Mouse (Mus musculus) embryo, embryonic 10.5 days (tissue): ENCODE results near the gene C5ar1.
"Not testable (repeated sequence)": the region's sequence is repeated elsewhere in the genome, so short reads cannot be mapped to it uniquely, and the experiment has no call there.

Experiments used
- DNase-seq: peaks from one replicate; pipeline ENCODE4 v3.0.0-alpha.2; 2015; ENCODE audit warnings: low spot score

The C5ar1 gene

DNA sequence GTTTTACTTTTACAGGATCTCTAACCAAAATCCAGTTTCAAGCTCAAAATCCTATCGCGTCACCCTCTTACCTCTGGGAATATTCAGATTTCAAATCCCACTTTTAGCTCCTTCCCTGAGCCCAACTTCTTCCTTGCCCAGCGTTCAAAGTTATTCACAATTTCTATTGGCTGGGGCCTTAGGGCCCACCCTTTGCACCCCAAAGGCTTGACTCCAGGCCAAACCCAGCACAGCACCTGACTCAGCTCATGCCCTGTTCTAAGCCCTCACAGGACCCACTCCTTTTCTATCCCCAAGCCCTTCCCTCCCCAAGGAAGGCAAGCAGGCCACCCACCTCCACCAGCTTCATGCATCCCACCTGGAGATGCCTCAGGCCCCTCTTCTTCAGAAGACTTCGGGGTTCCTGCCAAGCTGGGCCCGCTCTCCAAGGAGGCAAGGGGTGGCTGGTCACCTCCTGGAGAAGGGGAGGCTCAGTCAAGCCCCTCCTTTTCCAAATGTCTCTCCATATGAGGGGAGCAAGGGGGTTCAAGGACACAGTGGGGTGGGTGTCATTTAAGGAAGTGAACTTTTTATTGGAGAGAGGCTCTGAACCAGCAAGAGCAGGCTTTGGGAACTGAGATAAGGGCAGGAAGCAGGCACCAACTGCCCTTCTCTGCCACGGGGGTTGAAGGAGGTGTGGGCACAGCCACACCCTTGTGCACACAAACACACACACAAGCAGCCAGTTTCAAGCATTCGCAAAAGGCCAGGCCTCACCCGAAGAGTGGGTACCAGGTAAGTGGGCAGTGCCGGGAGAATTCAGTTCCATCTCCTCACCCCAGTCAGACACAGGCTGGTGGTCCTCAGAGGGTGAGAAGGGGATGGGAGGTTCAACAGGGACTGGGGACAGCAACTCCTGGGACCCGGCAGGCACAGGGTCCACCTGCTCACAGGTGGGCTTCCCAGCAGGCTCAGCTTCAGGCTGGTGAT, 15.9 kb upstream of the C5ar1 start:
- DNase-seq: no peak

- peak; percentile 82 for DNase-seq
These were observed 14.4 kb upstream of the C5ar1 start for GRCm38 (mm10) chr7:16273766-16274140.

- peak; percentile 98 for DNase-seq
These were observed 13.9 kb upstream of the C5ar1 start, which contains the start of gene Inafm1 for GRCm38 (mm10) chr7:16273081-16273765. Inafm1 (minus strand) TSS chr7:16273617.

DNA sequence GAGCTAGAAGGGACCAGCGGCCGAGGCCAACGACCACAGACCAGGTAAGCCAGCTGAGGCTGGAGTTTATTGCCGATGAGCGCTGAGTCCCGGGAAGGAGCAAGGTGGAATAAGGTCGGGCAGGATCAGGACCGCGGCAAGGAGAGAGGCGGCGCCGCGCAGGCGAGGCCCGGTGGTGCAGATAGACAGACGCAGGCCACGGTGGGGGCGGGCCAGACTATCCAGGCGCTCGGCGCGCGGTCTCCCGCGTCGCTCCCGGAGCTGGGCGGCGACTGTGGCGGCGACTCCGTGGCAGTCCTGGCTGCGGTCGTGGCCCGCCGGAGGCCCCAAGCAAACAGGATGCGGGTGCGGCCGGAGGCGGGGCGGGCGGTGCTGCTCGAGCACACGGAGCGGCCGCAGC, 13.3 kb upstream of the C5ar1 start:
- DNase-seq: peak; percentile 72

- DNase-seq: no peak
These were observed 11.8 kb upstream of the C5ar1 start for GRCm38 (mm10) chr7:16271139-16271538.

GRCm38 (mm10) chr7:16266593-16266992, 7.3 kb upstream of the C5ar1 start:
- DNase-seq: not testable (repeated sequence)

DNA sequence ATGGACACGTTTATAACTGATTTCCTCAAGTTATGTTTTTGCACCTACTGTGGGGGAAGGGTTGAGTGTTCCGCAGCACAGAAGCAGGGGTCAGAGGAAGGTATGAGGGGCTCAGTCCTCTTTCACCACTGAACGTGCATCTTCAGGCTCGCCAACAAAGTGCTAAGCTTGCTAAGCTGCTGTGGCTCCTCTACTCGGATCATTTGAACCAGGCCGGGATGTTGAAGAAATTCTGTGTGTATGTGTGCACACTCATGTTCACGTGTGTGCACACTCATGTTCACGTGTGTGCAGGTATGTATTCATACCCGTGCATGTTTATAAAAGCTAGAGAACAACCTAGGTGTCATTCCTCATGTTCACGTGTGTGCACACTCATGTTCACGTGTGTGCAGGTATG, 6.5 kb upstream of the C5ar1 start:
- DNase-seq: no peak

GRCm38 (mm10) chr7:16263843-16264242, 4.5 kb upstream of the C5ar1 start:
- no peak for DNase-seq

GRCm38 (mm10) chr7:16263015-16263787, 3.9 kb upstream of the C5ar1 start:
- DNase-seq: peak; percentile 90

DNA sequence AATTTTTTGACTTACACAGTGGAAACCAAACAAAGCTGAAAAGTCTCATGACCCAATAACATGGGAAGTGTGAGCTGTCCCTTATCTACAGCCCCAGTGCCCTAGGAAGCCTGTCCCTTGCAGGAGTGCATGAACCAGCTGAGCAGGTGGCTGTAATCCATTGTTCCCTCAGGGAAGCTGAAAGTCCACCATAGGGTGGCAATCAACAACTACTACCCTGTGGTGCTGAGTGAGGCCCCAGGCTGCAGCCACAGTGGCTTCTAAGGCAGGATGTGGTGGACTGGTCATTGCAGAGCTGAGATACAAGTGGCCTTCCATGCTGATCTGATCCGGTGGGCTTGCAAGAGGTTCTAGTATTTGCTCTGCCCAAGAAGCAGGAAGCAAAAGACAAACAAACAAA, 1.8 kb upstream of the C5ar1 start:
- DNase-seq: no peak

GRCm38 (mm10) chr7:16257830-16258229, 1.5 kb downstream of the C5ar1 start:
- DNase-seq: no peak

DNA sequence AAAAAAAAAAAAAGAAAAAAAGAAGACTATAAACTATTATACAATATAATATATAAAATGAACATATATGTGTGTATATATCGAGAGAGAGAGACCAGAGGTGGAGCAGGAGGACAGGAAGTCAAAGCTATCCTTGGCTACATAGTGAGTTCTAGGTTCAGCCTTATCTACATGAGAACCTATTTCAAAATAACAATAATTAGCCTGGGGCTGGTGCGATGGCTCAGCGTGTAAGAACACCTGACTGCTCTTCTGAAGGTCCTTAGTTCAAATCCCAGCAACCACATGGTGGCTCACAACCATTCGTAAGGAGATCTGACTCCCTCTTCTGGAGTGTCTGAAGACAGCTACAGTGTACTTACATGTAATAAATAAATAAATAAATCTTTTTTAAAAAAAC, 3.4 kb downstream of the C5ar1 start:
- not testable (repeated sequence) for DNase-seq

GRCm38 (mm10) chr7:16254195-16254594, 5.1 kb downstream of the C5ar1 start:
- no peak for DNase-seq

DNA sequence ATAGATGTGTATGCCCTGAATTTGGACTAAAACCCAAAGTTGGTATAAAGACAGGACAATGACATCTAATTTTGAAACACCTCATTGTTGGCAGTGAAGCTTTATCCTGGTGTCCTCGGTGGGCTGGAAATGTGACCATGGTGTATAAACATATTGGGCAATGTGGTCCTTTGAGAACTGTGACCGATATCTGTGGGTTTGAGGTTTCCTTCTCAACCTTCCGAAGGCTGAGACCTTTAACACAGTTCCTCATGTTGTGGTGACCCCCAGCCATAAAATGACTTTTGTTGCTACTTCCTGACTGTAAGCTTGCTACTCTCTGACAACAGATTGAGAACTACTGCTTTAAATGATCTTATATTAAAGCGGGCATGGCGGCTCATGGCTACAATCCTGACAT, 8.7 kb downstream of the C5ar1 start:
- no peak for DNase-seq

DNA sequence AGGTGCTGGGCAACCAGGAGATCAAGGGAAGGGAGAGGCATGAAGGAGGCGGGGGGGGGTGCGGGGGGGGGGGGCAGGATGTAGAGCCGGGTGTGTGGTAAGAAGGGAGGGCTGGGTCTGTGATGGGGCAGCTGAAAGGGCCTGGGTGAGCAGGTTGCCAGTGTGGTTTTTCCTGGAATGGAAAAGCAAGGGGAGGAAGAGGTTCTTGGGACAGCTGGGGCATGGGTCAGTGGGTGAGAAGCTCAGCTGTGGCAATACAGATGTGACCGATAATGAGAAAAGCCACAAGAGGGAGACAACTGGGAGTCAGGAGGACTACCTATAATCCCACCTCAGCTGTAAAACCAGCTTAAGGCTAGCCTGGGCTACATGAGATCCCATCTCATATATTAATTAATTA, 13.4 kb downstream of the C5ar1 start:
- no peak for DNase-seq

DNA sequence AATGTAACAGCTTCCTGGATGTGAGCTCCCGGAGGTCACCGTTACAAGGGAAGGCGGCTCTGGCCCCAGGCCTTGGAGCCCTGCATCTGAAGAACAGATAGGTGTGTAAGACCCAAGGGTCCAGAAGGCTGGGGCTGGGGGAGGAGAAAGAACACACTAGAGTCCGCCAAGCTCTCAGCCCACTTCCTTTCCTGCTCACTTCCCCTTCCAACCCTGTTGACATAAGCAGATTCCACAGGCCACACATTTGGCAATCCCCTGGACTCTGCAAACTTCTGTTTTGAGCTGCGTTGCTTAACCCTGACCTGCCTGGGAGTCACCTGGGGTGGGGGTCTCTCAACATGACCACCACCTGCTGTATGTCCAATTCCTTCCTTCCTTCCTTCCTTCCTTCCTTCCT, 15.3 kb downstream of the C5ar1 start, which contains the start of gene C5ar2:
C5ar2 (minus strand) TSS at position 88 of the 400 bp plus-strand sequence.
- DNase-seq: no peak

GRCm38 (mm10) chr7:16242198-16242597, 17.1 kb downstream of the C5ar1 start:
- DNase-seq: no peak

GRCm38 (mm10) chr7:16241787-16242186, 17.6 kb downstream of the C5ar1 start:
- no peak for DNase-seq

- DNase-seq: no peak
These were observed 18.4 kb downstream of the C5ar1 start for GRCm38 (mm10) chr7:16240978-16241303.

GRCm38 (mm10) chr7:16240281-16240977, 18.9 kb downstream of the C5ar1 start:
- DNase-seq: no peak

DNA sequence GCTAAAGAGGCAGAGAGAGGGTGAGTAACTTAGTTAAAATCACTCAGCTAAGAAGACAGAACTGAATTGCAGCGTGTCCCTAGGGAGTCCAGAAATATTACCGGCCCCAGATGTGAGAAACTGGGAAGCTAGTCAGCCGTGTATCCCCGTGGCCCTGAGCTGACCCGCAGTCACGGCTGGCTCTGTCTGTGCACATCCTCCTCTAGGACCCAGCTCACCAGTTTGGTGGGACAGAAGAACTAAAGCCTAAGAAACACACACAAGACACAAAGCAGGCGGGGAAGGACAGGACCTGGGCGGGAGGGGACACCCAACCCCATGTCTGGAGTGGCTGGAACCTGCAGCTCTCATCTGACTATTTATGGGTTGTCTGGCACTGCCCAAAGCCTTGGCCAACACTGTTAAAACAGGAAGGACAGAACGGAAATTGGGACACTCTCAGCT, 19.8 kb downstream of the C5ar1 start:
- no peak for DNase-seq

GRCm38 (mm10) chr7:16229869-16230268, 29.5 kb downstream of the C5ar1 start:
- peak; percentile 79 for DNase-seq
